Mouse (Mus musculus) ES-Bruce4 (cell line): ENCODE results near the gene Glyat. TPM values are rescaled to one million over a fixed set of nuclear protein-coding genes. Genes with fewer than 3 reads are reported as not detected.

Experiments
- H3K27ac ChIP-seq: 2 replicates; pipeline ENCODE4 v1.5.1; 2012; ENCODE audit warnings: low read length, inconsistent platforms; ENCODE audit not compliant: insufficient read depth
- H3K27me3 ChIP-seq: 2 replicates; pipeline ENCODE4 v1.6.1; 2012; ENCODE audit warnings: mild to moderate bottlenecking, low read length, inconsistent platforms; ENCODE audit not compliant: control insufficient read depth, poor library complexity, insufficient read depth, severe bottlenecking
- H3K36me3 ChIP-seq: 2 replicates; pipeline ENCODE4 v1.6.1; 2012; ENCODE audit warnings: inconsistent platforms, mild to moderate bottlenecking, low read length, moderate library complexity; ENCODE audit not compliant: control insufficient read depth, poor library complexity, insufficient read depth, severe bottlenecking
- H3K4me1 ChIP-seq: one replicate; pipeline ENCODE4 v1.8.1; 2011; ENCODE audit warnings: low read length; ENCODE audit not compliant: control insufficient read depth, insufficient read depth
- H3K4me3 ChIP-seq: 2 replicates; pipeline ENCODE4 v1.5.1; 2011; ENCODE audit warnings: low read depth, mild to moderate bottlenecking, low read length
- H3K9ac ChIP-seq: 2 replicates; pipeline ENCODE4 v1.6.1; 2012; ENCODE audit warnings: low read depth, mild to moderate bottlenecking, inconsistent platforms; ENCODE audit not compliant: poor library complexity, severe bottlenecking
- H3K9me3 ChIP-seq: replicated peaks from 2 replicates; pipeline ENCODE4 v1.6.1; 2012; ENCODE audit warnings: mild to moderate bottlenecking, low read length, inconsistent platforms; ENCODE audit not compliant: control insufficient read depth, poor library complexity, insufficient read depth, severe bottlenecking
- EP300 ChIP-seq: IDR thresholded peaks from 2 replicates; pipeline ENCODE4 v1.6.1; 2011; ENCODE audit warnings: low read depth, low read length; ENCODE audit not compliant: insufficient read depth
- polyA plus RNA-seq: library from polyadenylated mRNA; stranded (reverse); fragments of >200 nt; gene quantifications from 2 replicates; pipeline ENCODE4 v1.2.4, GENCODE M21; 2011; ENCODE audit warnings: low read depth; ENCODE audit not compliant: missing spikeins, insufficient read depth, insufficient read length

Glyat gene
- polyA plus RNA-seq, 1 experiment, result not detected

- no peak for TF ChIP-seq EP300
- H3K9ac ChIP-seq, result no peak overlapping the region
These were observed 63.1 kb downstream of the Glyat start for GRCm38 (mm10) chr19:12696221-12696620.

More at GRCm38 (mm10) chr19:12696221-12696620, 63.1 kb downstream of the Glyat start:
- H3K27ac ChIP-seq, result no peak overlapping the region
- no peaks in the 10 kb centered on the region for H3K27me3 ChIP-seq
- H3K4me3 ChIP-seq, result no peak overlapping the region
- no peaks in the 10 kb centered on the region for H3K9me3 ChIP-seq
- H3K36me3 ChIP-seq, result no peaks in the 10 kb centered on the region
- H3K4me1 ChIP-seq, result no peaks in the 10 kb centered on the region

Other genes with a start within 250 kb of the Glyat start
- gene Olfr1440, start 246.0 kb upstream of the Glyat start, polyA plus RNA-seq, result 0.11 TPM in 1 of 2 replicates, not detected in the other
- gene Olfr1441, start 215.9 kb upstream of the Glyat start, polyA plus RNA-seq, result 0.46 and 0.64 TPM in 2 replicates
- gene Pfpl, start 205.4 kb upstream of the Glyat start, polyA plus RNA-seq, result not detected in 2 replicates
- gene Mpeg1, start 172.5 kb upstream of the Glyat start, polyA plus RNA-seq, result 0.20 TPM in 1 of 2 replicates, not detected in the other
- 4.0 and 5.1 TPM in 2 replicates for gene Dtx4, start 131.9 kb upstream of the Glyat start, polyA plus RNA-seq
- gene Fam111a, start 87.6 kb upstream of the Glyat start, polyA plus RNA-seq, result 10.2 and 17.2 TPM in 2 replicates
- not detected in 2 replicates for gene Gm4952, start 33.3 kb upstream of the Glyat start, polyA plus RNA-seq
- not detected in 2 replicates for gene Olfr1442, start 37.1 kb downstream of the Glyat start, polyA plus RNA-seq
- not detected in 2 replicates for gene Olfr1443, start 44.8 kb downstream of the Glyat start, polyA plus RNA-seq
- not detected in 2 replicates for gene Keg1, start 62.5 kb downstream of the Glyat start, polyA plus RNA-seq
- 6.4 and 6.7 TPM in 2 replicates for gene Cntf, start 132.3 kb downstream of the Glyat start, polyA plus RNA-seq
- gene Zfp91, start 162.8 kb downstream of the Glyat start, polyA plus RNA-seq, result 40.9 and 48.9 TPM in 2 replicates
- gene Lpxn, start 162.9 kb downstream of the Glyat start, polyA plus RNA-seq, result 0.65 and 0.72 TPM in 2 replicates
- 12.2 and 13.8 TPM in 2 replicates for gene Gm5244, start 213.4 kb downstream of the Glyat start, polyA plus RNA-seq
- gene Olfr1444, start 224.0 kb downstream of the Glyat start, polyA plus RNA-seq, result not detected in 2 replicates